Mouse (Mus musculus) cortical plate, adult 2 months (tissue): ENCODE results near the gene Camk1d.

Experiments
- CTCF ChIP-seq: fragments of 200-500 bp; IDR thresholded peaks from 2 replicates; pipeline ENCODE4 v1.5.1; 2011; ENCODE audit warnings: mild to moderate bottlenecking, control low read depth, low read length; ENCODE audit not compliant: insufficient read depth; ENCODE audit errors: extremely low read depth
- POLR2A ChIP-seq: fragments of 200-500 bp; IDR thresholded peaks from 2 replicates; pipeline ENCODE4 v1.6.1; 2011; ENCODE audit warnings: mild to moderate bottlenecking, low read length, control low read depth; ENCODE audit not compliant: insufficient read depth; ENCODE audit errors: extremely low read depth

GRCm38 (mm10) chr2:5540870-5541269 is 173.4 kb downstream of the Camk1d start:
- no peak for TF ChIP-seq CTCF
- TF ChIP-seq POLR2A, result no peak
